Mouse (Mus musculus) lung, embryonic 16.5 days (tissue): ENCODE measurements at regions not wholly inside any gene's neighbourhood (a gene's known extent, or its start where the extent isn't known, plus 50 kb on each side); places are given as distances from the start of the nearest gene placed in this dataset.

Source experiments
- ATAC-seq: fragments of 200-750 bp; cut with Nextera tagmentation; 2 replicates; pipeline ENCODE4 v1.8.0; 2017; ENCODE audit warnings: low read depth, mild to moderate bottlenecking, moderate library complexity
- H3K27ac ChIP-seq: fragments of 300-500 bp; sonication (generic); 2 replicates; pipeline ENCODE4 v1.5.1; 2014; ENCODE audit warnings: mild to moderate bottlenecking, control low read depth, low read length
- H3K27me3 ChIP-seq: fragments of 300-500 bp; sonication (generic); 2 replicates; pipeline ENCODE4 v1.6.1; 2014; ENCODE audit warnings: low read depth, low read length, mixed read lengths; ENCODE audit not compliant: control insufficient read depth, insufficient read depth
- H3K36me3 ChIP-seq: fragments of 300-500 bp; sonication (generic); 2 replicates; pipeline ENCODE4 v1.6.1; 2014; ENCODE audit warnings: low read length; ENCODE audit not compliant: control insufficient read depth, insufficient read depth
- H3K4me1 ChIP-seq: fragments of 300-500 bp; sonication (generic); replicated peaks from 2 replicates; pipeline ENCODE4 v1.6.1; 2014; ENCODE audit warnings: low read length, mixed read lengths; ENCODE audit not compliant: control insufficient read depth, insufficient read depth
- H3K4me2 ChIP-seq: fragments of 300-500 bp; sonication (generic); 2 replicates; pipeline ENCODE4 v1.6.1; 2014; ENCODE audit warnings: low read depth, low read length, control low read depth
- H3K4me3 ChIP-seq: fragments of 300-500 bp; sonication (generic); 2 replicates; pipeline ENCODE4 v1.5.1; 2014; ENCODE audit warnings: mild to moderate bottlenecking, low read length, control low read depth
- H3K9ac ChIP-seq: fragments of 300-500 bp; sonication (generic); 2 replicates; pipeline ENCODE4 v1.6.1; 2014; ENCODE audit warnings: low read length, control low read depth
- H3K9me3 ChIP-seq: fragments of 300-500 bp; sonication (generic); 2 replicates; pipeline ENCODE4 v1.6.1; 2016; ENCODE audit warnings: low read length; ENCODE audit not compliant: control insufficient read depth
- WGBS: fragments of 180-500 bp; shearing (Covaris S2); extraction: QIAGEN DNeasy Blood & Tissue Kit; methylation state at CpG from one replicate; pipeline ENCODE4 v1.1.7; 2014; 5-methylcytosine and 5-hydroxymethylcytosine counted together

- no peak overlapping the region for H3K27ac ChIP-seq
- H3K9me3 ChIP-seq, result 0 out of 2 replicates have a peak, but pooled peaks cover 2% of the 10 kb centered on the region
- H3K4me1 ChIP-seq, result no peaks in the 10 kb centered on the region
- H3K9ac ChIP-seq, result no peak overlapping the region
- 54% methylated on average over 3 of the region's 3 CpGs for WGBS
- H3K4me2 ChIP-seq, result no peak overlapping the region
- no peak overlapping the region for H3K4me3 ChIP-seq
- H3K36me3 ChIP-seq, result no peaks in the 10 kb centered on the region
- H3K27me3 ChIP-seq, result no peaks in the 10 kb centered on the region
- ATAC-seq, result no peak
These were observed 198.4 kb upstream of the Mvb12b start for GRCm38 (mm10) chr2:34086130-34086529.

GRCm38 (mm10) chr2:34084513-34084912 is 196.8 kb upstream of the Mvb12b start:
- no peak for ATAC-seq
- Histone ChIP-seq H3K9me3 (0 out of 2 replicates have a peak, but pooled peaks cover 2% of the 10 kb centered on the region), H3K9ac (no peak overlapping the region), H3K27ac (no peak overlapping the region), H3K27me3 (no peaks in the 10 kb centered on the region), H3K4me1 (no peaks in the 10 kb centered on the region), H3K36me3 (no peaks in the 10 kb centered on the region), H3K4me2 (no peak overlapping the region), H3K4me3 (no peak overlapping the region)
- 78% methylated on average over 1 of the region's 1 CpGs for WGBS

GRCm38 (mm10) chr2:34082486-34082885 is 194.7 kb upstream of the Mvb12b start:
- Histone ChIP-seq H3K9ac (no peak overlapping the region), H3K4me1 (no peaks in the 10 kb centered on the region), H3K9me3 (0 out of 2 replicates have a peak, but pooled peaks cover 2% of the 10 kb centered on the region), H3K27ac (no peak overlapping the region), H3K4me2 (no peak overlapping the region), H3K27me3 (no peaks in the 10 kb centered on the region), H3K36me3 (no peaks in the 10 kb centered on the region), H3K4me3 (no peak overlapping the region)
- WGBS, result 66% methylated on average over 7 of the region's 7 CpGs
- no peak for ATAC-seq

GRCm38 (mm10) chr2:34080176-34080575 is 192.4 kb upstream of the Mvb12b start:
- WGBS, result 39% methylated on average over 3 of the region's 3 CpGs
- Histone ChIP-seq H3K4me2 (no peak overlapping the region), H3K4me1 (no peaks in the 10 kb centered on the region), H3K4me3 (no peak overlapping the region), H3K27me3 (no peaks in the 10 kb centered on the region), H3K36me3 (no peaks in the 10 kb centered on the region), H3K9ac (no peak overlapping the region), H3K9me3 (0 out of 2 replicates have a peak, but pooled peaks cover 2% of the 10 kb centered on the region), H3K27ac (no peak overlapping the region)
- ATAC-seq, result no peak

- ATAC-seq, result no peak
- Histone ChIP-seq H3K4me1 (no peaks in the 10 kb centered on the region), H3K27ac (no peak overlapping the region), H3K9ac (no peak overlapping the region), H3K36me3 (no peaks in the 10 kb centered on the region), H3K27me3 (no peaks in the 10 kb centered on the region), H3K4me2 (no peak overlapping the region), H3K4me3 (no peak overlapping the region), H3K9me3 (0 out of 2 replicates have a peak, but pooled peaks cover 2% of the 10 kb centered on the region)
- 74% methylated on average over 12 of the region's 12 CpGs for WGBS
These were observed 191.5 kb upstream of the Mvb12b start for GRCm38 (mm10) chr2:34079282-34079681.

GRCm38 (mm10) chr2:34078875-34079262 is 191.1 kb upstream of the Mvb12b start:
- Histone ChIP-seq H3K4me3 (no peak overlapping the region), H3K9ac (no peak overlapping the region), H3K27me3 (no peaks in the 10 kb centered on the region), H3K4me2 (no peak overlapping the region), H3K27ac (no peak overlapping the region), H3K36me3 (no peaks in the 10 kb centered on the region), H3K4me1 (no peaks in the 10 kb centered on the region), H3K9me3 (0 out of 2 replicates have a peak, but pooled peaks cover 2% of the 10 kb centered on the region)
- WGBS, result 76% methylated on average over 4 of the region's 4 CpGs
- no peak for ATAC-seq

- Histone ChIP-seq H3K27me3 (no peaks in the 10 kb centered on the region), H3K4me1 (no peaks in the 10 kb centered on the region), H3K4me3 (no peak overlapping the region), H3K27ac (no peak overlapping the region), H3K9ac (no peak overlapping the region), H3K4me2 (no peak overlapping the region), H3K36me3 (no peaks in the 10 kb centered on the region), H3K9me3 (0 out of 2 replicates have a peak, but pooled peaks cover 2% of the 10 kb centered on the region)
- no peak for ATAC-seq
- WGBS, result 70% methylated on average over 3 of the region's 3 CpGs
These were observed 190.6 kb upstream of the Mvb12b start for GRCm38 (mm10) chr2:34078248-34078874.

- Histone ChIP-seq H3K9ac (no peak overlapping the region), H3K4me3 (no peak overlapping the region), H3K27ac (no peak overlapping the region), H3K4me2 (no peak overlapping the region), H3K9me3 (0 out of 2 replicates have a peak, but pooled peaks cover under 1% of the 10 kb centered on the region), H3K36me3 (no peaks in the 10 kb centered on the region), H3K27me3 (no peaks in the 10 kb centered on the region), H3K4me1 (no peaks in the 10 kb centered on the region)
- no peak for ATAC-seq
- WGBS, result 65% methylated on average over 4 of the region's 4 CpGs
These were observed 188.6 kb upstream of the Mvb12b start for GRCm38 (mm10) chr2:34076346-34076745.

- Histone ChIP-seq H3K27ac (no peak overlapping the region), H3K4me1 (no peaks in the 10 kb centered on the region), H3K9ac (no peak overlapping the region), H3K4me2 (no peak overlapping the region), H3K4me3 (no peak overlapping the region), H3K9me3 (no peaks in the 10 kb centered on the region), H3K27me3 (no peaks in the 10 kb centered on the region), H3K36me3 (no peaks in the 10 kb centered on the region)
- 56% methylated on average over 3 of the region's 3 CpGs for WGBS
- ATAC-seq, result no peak
These were observed 186.3 kb upstream of the Mvb12b start for GRCm38 (mm10) chr2:34074066-34074465.
